Mouse (Mus musculus) embryonic fibroblast, embryonic 13.5 days (primary cell): ENCODE measurements around the gene Prrt2.

ENCODE experiments used
- CTCF ChIP-seq: IDR thresholded peaks from 2 replicates; pipeline ENCODE4 v1.5.1; 2011; ENCODE audit warnings: mild to moderate bottlenecking, control low read depth, low read length, moderate library complexity, borderline replicate concordance; ENCODE audit not compliant: insufficient read depth
- POLR2A ChIP-seq: IDR thresholded peaks from 2 replicates; pipeline ENCODE4 v1.6.1; 2011; ENCODE audit warnings: low read depth, mild to moderate bottlenecking, control low read depth, low read length, moderate library complexity

DNA sequence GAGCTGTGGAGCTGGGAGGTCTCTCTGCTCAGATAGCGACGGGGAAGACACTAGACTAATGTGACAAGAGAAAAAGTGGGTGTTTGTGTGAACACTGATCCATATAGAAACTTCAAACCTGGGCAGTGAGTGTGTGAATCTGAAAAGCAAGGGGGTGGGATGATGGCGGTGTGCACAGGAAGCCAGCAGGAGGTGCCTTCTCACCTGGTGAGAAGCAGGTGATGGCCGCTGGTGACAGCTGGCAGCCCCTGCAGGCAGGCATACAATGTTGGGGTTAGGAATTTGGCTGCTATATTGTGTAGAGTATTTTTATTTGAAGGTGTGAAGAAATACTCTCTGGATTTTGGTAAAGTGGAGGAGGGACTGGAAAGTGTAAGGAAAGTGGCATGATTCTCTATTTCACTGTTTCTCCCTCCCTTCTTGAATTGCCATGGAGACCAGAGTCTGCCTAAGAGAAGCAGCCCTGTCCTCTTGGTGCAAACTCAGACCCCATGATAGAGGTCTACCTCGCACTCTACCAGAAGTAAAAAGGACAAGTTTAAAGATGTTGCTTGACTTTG is 34.1 kb upstream of the Prrt2 start:
- TF ChIP-seq CTCF (no peak), POLR2A (no peak)
